Mouse (Mus musculus): ENCODE results near the gene Dnaja2.

Gene Dnaja2

DNA sequence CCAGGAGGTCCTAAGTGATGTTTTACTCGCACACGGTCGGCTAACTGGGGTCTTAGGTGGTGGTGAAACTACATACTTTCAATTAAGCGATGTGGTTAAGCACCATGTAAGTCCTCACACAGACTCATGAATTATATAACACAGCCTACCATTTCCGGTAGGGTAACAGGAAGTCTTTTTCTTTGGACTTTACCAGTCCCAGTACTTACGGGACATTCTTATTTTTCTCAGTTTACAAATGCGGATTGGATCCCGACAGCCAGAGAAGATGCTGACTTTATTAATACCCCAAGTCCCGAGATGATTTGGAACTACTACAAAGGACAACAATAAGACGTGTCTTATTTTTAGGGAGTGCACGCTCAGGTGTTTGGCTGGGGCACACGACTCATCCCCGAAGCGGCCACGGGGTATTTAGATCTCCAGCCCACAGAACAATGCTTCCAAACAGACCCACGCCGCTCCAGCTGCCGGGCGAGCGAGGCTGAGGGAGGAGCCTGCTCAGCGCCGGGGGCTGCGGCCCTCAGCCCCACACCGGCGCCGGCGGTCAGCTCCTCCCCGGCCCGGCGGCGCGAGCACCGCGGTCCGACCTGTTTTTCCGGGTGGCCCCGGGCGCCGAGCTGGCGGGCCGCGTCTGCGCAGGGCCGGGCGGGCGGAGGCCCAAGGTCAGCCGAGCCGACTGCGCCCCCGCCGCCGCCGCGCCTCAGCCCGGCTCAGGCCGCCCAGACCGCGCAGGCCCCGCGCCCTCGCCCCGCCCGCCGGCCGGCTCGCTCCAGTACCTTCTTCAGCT is 558 bp downstream of the Dnaja2 start:
- no peak for DNase-seq

DNA sequence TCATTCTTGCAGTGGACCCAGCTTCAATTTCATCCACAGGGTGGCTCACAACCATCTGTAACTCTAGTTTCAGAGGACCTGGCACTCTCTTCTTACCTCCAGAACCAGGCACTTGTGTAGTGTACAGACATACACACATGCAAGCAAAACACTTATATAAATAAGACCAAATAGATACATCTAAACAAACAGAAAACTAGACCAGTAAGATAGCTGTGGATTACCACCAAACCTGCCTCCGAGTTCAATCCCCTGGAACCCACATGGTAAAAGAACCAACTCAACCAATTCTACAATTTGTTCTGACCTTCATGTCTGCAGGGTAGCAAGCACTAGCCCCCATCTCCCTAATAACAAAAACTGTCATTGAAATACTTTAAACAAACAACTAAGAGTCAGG is 3.2 kb downstream of the Dnaja2 start:
- no peak for DNase-seq

DNA sequence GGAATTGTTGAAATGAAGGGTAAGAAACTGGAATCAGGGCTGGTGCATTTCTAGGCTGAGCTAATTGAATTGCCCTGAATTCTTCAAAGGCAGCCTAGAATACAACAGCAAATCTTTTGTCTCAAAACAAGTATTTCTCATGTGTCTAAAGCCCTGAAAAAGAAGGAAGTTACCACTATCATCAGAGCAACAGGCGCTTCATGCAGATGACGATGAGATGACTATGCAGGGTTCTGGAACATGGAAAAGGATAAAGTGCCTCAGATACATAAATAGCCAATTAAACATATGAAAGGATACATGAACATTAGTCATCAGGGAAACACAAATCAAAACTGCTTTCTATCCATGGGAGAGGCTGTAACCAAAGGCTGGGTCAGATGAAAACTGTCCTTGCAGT is 18.8 kb downstream of the Dnaja2 start:
- DNase-seq = no peak

DNA sequence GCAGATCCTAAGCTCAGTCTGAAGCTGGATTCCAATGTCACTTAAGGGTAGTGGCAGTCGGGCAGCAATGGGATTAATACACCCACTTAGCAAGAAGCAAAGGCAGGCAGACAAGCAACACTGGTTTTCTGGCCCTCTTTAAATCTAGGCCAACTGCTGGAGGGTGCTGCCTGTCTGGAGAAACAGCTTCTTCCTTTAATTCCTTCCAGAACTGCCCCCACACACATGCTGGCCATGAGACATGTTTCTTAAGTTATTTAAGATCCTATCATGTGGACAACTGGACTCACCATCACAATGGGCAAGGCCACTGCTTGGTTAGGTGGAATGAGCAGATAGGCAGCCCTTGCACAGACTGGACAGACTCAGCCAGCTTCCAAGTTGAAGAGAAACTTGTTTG is 21.0 kb downstream of the Dnaja2 start:
- no peak for DNase-seq

DNA sequence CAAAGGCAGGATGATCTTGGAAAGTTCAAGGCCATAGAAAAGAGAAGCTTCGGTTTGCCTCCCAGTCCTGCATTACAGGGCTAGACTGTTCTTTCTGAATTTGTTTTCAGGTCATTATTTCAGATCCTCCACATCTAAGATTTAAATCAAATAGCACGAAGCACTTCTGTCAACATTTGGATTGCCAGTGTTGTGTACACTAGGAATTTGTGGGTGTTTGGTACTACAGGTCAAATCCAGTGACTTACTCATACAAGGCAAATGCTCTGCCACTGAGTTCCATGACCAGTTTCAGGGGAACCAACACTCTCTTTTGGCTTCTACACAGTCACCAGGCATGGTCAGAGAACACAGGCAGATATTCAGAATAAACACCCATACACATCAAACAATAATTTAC is 21.7 kb downstream of the Dnaja2 start:
- DNase-seq = no peak

DNA sequence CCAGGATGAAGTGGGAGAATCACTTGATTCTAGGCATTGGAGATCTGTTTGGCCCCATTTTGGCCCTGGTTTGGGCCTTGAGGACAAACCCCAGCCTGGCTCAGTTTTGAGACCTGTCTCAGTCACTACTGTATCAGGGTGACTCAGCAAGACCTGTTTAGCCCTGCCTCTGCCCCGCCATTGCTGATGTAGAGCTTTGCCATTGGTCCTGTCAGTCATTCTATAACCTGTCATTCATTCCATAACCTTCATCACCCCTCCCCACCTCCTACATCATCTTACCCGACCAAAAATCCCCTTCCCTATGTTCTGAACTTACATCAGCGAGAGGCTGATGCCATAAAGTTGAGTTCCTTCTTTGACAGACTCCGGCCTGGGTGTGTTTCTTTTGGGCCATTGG is 22.3 kb downstream of the Dnaja2 start:
- DNase-seq = no peak

DNA sequence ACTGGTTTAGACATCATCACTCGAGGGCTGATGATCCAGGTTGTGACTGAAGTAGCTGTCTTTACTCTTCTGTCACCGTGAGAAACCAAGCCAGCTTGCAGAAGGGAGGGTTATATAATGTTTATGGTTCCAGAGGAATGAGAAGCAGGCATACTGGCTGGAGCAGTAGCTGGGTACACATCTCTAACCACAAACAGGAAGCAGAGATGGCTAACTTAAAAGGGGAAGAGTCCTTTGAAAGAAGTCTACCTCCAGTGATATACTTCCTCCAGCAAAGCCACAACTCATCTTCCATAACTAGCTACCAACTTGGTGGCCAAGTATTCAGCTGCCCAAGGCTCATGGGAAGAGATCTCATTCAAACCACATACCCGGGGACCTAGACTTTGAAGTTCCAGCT is 23.7 kb downstream of the Dnaja2 start:
- DNase-seq = no peak

DNA sequence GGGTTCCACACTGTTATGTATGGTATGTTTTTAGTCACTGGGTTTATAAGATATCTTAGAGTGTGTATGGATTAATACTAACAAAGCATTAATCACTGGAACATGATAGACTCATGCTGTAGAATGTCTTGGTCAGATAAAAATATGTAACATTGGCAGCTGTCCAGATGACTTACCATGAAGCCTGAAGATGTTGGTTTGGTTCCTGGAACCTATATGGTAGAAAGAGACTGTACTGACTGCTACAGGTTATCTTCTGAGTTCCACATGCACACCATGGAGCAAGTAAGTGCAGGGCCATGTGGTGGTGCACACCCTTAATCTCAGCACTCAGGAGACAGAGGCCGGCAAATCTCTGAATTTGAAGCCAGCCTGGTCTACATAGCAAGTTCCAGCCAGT is 24.4 kb downstream of the Dnaja2 start:
- DNase-seq = no peak

DNA sequence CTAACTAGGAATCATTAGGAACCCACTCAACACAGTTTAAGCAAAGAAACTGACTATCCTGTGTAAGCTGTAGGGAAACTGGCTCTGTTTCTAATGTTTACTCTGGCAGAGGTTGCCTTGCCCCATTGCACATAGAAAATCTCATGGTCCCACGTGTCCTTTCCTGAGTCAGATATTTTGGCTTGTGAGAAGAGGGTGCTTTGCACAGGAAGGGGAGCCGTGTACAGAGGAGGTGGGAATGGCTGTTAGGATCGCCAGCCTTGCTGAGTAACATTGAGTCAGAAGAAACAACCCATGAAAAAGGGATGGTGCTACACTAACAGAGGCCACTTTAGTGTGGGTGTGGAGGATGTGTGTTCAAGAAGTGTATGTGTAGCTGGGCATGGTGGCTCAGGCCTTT is 26.2 kb downstream of the Dnaja2 start:
- DNase-seq = no peak

DNA sequence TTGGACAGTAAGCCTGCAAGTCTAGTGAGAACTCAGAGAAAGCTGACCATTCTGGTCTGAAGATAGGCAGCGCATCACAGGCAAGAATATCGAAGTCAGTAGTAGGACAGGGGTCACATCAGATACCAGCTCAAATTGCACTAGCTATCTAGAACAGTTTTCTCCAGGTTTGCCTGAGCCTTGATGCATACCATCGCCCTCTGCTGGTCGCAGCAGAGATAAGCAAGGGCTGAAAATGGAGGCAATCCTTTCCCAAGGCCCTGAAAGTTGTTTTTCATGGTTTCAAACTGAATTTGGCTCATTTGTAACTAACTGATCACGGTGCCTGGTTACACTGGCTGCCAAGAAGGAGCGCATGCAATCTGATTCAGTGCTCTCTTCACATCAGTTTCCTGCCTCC is 29.0 kb downstream of the Dnaja2 start:
- peak; percentile 65 for DNase-seq

DNA sequence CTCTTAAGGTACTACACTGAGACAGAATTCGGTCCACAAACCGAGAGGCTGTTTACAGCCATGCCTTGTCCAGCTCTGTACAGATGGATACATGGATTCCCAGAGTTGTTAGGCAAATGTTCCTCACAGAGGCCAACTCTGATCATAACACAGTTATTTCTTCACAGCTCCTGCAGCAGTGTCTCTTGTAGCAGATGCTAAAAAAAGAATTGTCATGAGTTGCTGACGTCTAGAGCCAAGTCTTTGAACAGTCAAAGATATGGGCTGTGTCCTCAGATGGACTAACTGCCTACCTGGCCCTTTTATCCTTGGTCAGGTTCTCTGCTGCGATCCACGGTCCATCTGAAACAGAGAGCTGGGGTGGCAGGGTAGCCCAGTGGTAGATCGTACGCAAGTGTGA is 31.1 kb downstream of the Dnaja2 start:
- DNase-seq = no peak

DNA sequence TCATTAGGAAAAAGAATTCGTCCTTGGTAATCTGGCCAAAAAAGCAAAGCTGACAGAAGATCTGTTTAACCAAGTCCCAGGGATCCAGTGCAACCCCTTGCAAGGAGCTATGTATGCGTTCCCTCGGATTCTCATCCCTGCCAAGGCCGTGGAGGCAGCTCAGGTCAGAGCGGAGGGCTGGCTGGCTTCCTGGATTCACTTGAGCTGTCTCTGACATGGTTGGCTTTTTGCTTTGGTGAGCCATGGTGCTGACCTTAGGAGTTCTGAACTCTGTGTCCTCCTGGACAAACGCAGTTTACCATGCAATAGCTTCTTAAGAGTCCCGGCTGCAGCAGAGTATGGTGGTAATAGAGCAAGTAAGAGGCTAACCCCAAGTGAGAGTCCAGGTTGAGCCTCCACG is 33.8 kb downstream of the Dnaja2 start:
- no peak for DNase-seq

DNA sequence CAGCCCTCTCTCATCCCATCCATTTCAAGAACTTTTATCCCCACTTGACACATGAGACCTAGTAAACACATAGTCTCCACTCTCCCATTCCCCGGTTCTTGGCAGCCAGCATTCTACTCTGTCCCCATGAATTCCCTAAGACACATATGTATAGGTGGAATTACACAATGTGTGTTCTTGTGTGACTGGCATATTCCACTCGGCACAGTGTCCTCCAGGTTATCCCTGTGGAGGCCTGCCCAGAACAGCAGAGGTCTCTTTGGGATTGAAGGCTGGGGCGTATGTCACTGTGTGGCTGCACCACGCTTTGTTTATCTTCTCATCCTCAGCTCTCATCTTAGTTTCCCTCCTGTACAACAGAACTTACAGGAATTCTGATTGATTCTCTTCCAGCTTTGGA is 34.6 kb downstream of the Dnaja2 start:
- DNase-seq = no peak

DNA sequence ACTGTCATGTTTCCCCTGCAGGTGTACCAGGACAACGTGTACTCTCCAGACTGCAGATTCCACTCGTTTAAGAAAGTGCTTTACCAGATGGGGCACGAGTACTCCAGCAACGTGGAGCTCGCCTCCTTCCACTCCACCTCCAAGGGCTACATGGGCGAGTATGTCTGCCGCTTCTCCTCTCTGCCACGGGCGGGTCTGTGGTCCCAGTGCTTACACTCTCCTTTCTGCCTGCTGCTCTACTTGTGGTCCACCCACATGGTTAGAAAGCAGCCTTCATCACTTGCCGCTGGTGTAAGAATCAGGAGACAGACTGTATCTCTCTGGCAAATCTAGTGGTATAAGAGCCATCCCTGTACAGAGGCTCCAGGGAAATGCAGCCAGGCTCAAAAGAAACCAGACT is 37.2 kb downstream of the Dnaja2 start:
- no peak for DNase-seq

DNA sequence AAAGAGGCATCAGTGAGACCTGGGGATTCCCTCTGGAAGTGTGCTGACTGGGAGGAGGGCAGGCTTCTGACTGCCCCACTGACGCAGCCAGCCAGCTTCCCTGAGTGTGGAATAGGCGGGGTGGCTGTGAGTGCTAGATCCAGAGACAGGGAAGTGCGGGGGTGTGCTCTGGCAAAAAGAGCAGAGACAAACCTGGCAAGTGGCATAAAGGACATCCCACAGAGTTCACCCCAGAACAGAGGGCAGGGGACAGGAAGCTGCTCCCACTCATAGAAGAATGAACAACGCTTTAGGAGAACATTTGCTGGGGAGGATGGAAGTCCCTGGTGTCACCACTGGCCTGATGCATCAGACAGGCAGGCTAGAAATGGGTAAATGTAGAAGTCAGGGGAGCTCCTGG is 37.8 kb downstream of the Dnaja2 start:
- DNase-seq = no peak

DNA sequence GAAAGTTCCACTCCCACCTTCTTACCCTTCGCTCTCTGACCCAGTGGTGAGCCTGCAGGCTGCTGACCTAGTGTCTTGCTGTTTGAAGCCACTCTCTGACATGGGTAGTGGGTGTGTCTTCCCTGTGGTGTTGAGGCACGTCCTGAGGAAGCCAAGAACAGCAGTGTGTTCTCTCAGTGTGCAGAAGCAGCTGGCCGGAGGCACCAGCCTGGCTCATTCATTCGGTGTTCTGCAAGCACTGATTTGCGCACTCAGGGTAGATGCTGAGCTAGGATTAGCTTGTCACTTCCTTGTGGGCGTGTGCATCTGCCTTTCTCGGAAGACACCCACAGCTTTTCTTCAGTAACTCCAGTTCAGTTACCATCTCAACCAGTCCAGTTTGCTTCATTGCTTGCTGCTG is 39.8 kb downstream of the Dnaja2 start:
- DNase-seq = no peak

DNA sequence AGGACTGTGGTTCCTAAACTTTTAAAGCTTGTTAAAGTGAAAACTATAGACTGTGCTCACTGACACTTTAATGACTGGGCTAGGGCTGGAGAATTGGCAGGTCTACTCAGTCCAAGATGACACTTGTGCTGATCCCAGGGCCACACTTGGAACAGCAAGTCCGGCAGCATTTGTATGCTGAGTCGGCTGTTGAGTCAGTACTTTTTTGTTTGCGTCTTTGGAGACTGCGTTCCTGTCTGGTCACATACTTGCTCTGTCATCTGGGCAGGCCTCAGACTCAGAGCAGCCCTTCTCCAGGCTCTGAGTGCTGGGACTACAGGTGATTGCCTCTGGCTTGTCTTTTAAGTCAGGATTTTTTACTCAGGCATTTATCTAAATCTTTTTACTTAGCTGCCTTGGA is 41.9 kb downstream of the Dnaja2 start:
- DNase-seq = no peak

DNA sequence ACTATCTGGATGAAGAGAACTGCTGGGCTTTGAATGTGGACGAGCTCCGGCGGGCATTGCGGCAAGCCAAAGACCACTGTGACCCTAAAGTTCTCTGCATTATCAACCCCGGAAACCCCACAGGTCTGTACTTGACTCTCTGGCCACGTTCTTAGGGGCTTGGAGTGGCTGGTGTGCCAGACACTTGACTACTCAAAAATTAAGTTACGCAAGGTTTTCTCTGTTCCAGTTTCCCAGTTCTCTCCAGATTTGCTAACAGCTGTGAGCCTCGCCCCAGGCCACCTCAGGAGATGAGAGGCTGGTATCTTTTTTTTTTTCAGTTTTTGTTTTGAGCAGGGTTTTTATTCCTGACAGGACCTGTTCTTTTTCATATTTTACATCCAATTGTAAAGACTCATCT is 42.9 kb downstream of the Dnaja2 start:
- peak; percentile 13 for DNase-seq

DNA sequence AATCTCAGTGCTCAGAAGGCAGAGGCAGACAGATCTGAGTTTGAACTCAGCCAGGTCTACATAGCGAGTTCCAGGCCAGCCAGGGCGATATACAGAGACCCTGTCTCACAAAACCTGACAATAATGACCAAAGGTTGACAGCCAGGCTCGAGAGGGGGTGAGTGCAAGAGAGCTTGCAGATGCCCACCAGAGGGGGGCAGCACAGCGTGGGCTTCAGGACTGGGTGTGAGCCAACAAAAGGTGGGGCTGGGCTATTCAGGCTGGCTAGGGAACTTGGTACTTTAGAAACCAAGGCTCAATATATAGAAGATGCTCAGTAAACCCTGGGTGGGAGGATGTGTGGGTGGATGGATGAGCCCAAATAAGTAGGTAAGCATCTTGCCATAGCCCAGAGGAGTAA is 46.5 kb downstream of the Dnaja2 start:
- no peak for DNase-seq

DNA sequence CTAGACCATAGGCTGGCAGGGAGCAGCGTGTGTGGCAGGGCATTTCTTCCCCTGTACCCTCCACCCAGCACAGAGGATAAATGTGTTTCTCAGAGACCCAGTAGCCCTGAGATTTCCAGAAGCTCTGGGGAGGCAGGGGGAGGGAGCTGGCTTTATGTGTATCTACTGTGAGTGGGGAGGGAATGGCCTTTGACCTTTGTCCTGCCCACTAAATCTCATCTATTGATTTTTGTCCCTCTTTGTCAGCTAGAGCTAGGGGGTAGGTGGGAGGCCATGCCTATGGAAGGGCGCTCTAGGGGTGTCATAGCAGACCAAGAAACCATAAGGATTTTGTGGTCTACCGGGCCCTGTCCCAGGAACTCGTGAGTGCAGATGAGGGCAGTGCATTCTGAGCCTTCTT is 48.5 kb downstream of the Dnaja2 start:
- DNase-seq = no peak

DNA sequence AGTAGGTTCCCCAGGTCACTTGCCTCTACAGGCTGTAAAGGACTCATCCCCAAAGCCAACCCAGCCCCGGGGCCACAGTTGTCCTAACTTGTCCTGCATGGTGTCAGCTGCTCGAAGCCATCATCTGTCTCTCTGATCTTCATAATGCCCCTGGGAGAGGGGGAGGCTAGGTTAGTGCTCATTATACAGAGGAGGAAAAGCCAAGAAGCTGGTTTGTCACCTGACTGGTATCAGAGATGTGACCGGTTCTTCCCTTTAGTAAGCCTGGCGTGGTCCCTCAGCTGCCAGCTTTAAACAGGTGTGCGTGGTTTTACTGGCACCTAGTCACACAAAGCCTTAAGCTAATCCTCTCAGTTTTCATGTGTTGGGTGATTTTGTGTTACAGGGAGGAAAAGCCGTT is 50.4 kb downstream of the Dnaja2 start:
- DNase-seq = no peak

DNA sequence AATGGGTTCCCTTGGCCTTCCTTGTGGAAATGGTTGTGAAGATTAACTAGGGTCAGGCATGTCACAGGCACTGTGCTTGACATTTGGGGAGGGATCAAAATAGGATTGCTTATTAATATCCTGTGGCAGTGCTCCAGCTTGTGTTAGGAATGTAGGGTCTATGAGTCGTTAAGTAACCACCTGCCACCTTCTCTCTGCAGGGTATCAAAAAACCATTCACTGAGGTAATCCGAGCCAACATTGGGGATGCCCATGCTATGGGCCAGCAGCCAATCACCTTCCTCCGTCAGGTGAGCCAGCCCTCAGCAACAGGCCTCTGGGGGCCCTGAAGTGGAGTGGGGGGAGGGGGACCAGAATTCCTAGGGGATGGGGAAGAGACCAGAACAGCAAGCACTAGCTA is 52.1 kb downstream of the Dnaja2 start:
- no peak for DNase-seq

DNA sequence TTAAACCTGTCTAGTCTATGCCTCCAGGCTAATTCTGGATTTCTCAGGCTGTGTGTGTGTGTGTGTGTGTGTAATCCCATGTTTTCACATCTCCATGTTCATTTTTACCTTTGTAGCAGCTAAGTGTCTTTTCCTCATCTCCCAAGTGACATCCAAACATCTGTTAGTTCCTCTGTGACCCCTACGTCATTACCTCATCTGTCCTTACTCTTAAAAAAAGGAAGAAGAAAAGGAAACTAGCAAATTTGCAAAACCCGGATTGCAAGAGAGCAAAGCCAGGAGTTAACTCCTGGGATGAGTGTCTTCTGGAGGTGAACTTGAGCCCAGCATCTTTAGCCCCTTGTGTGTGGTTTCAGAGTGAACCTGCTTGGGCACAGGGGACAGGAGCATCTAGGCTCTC is 52.8 kb downstream of the Dnaja2 start:
- DNase-seq = no peak

DNA sequence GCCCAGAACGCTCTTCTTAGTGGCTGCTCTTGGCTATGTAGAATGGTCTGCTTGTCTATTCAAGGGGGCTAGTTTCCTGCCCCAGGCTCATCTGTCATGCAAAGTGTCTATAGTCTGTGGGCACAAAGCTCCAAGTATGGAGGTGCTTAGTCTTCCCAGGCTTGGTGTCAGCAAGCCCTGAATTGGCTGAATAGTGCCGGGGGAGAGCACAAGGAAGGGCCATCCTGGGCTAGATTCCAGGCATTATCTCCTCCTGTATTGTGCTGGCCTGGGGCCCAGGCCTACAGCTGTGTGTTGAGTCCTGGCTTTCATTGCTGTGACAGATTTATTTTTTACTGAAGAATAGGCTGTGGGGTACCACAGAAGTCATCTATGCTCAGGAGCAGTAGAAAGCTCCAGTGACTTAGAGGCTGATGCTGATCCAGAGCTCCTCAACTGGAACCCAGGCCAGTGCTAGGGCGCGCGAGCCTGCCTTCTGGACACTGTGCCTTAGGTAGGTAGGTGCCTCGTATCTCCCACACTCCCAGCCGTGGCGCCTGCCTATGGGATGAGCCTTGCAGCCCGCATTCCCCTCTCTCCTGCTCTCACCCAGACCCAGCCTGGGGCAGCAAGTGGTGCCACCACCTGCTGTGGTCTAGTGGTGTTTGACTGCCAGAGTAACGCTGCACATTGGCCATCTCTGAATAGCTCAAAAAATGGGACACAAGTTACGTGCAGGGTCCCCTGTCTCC is 54.0 kb downstream of the Dnaja2 start:
- peak; percentile 43 for DNase-seq

DNA sequence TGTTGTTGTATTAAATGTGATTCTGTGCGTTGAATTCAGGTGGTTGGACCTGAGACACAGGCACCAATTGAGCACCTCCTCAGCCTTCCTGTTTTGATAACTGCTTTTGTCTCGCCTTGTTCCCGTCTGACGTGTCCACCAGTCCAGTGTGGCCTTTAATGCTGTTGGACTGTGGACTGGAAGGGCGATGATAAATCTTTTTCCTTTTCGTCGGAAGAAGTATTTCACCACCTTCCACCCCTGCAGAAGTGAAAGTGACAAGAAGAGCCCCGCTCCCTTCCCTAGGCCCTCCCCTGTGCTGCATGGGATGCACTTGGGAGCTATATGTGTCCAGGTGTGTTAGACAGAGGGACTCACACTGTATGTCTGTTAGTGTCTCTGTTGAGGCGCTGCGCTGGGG is 54.7 kb downstream of the Dnaja2 start:
- DNase-seq = no peak
